Mouse (Mus musculus): ENCODE measurements at regions not wholly inside any gene's neighbourhood (a gene's known extent, or its start where the extent isn't known, plus 50 kb on each side); places are given as distances from the start of the nearest gene placed in this dataset.
"Not testable (repeated sequence)": the region's sequence is repeated elsewhere in the genome, so short reads cannot be mapped to it uniquely, and the experiment has no call there.

DNA sequence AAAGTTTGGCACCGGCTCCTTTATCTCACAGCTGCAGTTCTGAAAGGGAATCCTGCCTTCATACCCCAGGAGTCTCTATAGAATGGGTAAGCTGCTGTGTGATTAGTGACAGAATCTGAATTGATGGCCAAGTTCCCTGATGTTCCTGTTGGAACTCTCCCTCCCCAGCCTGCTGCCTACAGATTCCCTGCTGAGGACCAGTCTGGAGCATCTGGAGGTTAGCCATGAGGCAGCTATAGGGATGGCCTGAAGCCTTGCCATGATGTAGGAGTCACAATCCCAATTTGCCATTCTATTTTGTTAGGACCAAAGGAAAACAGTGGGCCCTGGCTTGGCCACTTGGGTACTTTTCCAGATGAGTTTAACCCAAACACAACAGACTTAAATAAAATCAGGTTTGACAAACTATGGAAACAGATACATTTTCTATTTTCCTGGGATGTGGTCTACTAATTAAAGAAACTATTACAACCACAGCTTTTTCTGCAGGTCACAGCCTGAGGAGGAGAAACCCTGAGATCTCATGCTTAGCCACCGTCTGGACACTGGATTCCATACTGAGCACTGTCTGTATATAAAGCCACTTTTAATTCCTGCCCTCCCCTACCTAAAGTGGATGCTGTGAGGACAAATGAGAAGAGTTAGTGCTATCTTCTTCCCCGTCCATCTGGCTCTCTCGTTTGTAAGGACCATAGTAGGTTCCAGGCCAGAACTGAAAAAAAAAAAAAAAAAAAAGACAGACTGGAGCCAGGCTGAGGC is 349.5 kb upstream of the Tbl1xr1 start:
- in situ Hi-C loops (cut with MboI, MseI), result no loop called here

DNA sequence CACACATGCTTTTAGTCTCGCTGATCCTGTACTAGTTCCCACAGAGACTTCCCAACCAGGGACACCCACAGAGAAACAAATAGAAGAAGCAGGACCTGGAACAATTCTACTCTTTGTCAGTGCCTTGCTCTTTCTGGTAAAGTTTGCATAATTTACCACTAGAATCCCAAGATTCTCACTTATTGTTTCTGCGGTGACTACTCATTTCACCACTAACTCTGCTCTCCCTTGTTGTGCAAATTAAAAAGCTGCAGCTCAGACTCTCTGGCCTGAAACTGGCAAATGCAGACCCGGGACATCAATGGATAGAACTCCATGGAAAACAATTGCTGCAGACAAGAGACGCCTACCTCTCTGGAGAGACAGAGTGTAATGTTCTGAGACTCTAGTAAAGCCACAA is 348.4 kb upstream of the Tbl1xr1 start:
- in situ Hi-C loops (cut with MboI, MseI), result no loop called here

DNA sequence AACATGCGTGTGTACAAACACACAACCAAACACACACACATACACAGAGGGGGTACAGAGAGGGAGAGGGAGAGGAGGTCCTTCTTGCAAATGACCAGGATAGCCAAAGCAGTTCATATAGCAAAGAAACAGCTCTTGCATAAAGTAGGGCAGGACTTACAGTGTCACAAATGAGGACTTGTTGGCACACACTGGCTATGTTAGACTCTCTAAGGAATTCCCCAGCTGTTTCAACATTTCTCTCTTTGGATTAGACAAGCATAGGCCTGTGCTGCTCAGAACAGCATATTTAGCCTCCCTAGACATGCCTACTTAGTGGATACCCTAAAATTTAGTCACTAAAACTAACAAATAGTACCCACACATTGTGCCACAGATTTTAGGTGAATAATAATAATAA is 347.1 kb upstream of the Tbl1xr1 start:
- in situ Hi-C loops (cut with MboI, MseI), result no loop called here

DNA sequence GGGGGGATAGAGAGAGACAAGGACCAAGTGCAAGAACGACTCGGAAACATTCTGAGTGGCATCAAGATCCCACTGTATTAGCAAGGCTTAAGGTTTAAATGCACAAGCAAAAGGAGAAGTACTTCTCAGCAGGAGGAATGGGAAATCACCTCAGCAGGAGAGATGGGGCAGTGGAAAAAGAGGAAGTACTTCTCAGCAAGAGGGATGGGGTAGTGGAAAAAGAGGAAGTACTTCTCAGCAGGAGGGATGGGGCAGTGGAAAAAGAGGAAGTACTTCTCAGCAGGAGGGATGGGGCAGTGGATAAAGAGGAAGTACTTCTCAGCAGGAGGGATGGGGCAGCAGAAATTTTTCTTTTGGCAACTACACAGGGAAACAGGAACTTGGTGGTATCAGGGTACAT is 340.8 kb upstream of the Tbl1xr1 start:
- in situ Hi-C loops (cut with MboI, MseI), result not testable (repeated sequence)

DNA sequence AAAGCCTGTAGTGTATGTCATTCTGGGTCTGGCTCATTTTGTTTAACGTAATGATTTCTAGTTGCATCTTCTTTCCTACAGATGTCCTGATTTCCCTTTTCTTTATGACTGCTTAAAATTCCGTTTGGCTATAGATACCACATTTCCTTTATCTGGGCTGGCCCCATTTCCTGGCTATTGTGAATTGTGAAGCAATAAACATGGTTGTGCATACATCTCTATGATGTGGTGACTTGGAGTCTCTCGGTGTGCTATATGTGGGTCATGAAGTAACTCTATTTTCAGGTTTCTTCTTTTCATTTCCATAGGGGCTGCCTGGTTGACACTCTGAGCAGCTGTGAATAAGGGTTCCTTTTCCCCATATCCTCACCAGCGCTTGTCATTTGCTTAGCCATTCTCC is 336.7 kb upstream of the Tbl1xr1 start:
- in situ Hi-C loops (cut with MboI, MseI), result no loop called here

DNA sequence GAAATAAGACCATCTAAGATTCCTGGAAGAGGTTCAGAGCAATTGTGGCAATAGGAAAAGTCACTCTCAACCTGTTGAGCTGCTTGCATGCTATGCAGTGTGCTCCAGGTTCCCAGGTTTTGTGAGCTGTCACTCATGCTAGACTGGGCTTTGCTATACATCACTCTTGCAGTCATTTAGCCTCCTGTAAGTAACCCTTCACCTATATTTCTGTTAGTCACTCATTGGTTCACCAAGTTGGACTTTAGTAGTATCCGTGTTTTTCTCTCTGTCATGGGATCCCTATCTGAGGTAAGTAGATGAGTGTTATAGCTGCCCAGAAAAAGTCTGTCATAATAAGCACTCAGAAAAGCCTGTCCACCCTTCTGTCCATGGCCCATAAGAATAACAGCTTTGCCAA is 332.3 kb upstream of the Tbl1xr1 start:
- in situ Hi-C loops (cut with MboI, MseI), result no loop called here

DNA sequence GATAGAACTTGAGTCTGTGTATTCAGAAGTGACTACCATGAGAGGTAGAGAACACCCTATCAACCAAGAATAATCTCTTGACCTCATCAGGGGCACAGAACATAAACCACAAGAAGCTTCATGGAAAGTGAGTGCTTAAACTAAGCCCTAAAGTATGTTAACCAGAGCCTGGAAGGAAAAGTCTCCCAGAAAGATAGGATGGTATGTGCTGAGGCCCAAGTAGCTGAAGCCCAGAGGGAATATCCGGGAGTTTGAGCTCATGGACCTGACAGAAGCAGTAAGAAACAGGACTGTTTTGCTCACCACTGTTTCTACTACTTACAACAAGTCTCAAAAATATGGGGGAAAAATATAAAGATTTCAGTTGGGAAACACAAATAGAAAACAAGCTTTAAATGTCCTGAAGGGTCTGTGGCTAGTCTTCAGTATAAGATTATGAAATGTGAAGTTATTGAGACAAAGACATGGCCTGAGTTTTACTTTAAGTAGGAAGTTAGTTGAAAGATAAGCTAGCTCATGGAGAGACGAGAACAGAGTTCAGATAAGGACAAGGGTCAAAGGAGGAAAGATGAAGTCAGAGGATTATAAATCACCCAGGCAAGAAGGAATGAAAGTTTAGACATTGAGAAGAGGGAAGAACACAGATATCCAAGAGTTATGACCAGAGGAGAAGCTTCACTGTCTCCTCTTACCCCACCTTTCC is 315.8 kb upstream of the Tbl1xr1 start:
- in situ Hi-C loops (cut with MboI, MseI), result loop anchor here (25.0 kb wide), 1 partner anchor 1098 kb away; no protein-coding TSS in a partner anchor

DNA sequence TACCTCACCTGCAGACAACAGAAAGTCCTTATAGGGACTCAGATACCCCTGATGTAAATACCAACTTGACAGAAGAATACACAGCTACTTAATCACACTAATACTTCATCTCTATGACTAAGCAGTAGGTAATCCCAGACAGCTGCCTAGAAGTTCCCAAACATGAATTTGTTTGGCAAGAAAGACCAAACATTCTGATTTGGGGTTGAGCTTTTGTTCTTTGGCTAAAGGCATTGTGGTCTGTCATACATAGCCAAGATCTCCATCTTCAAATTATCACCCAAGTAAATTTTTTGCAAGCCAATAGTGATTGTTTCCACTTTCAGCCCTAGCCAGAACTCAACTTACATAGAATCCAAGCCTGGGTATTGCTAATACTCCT is 315.2 kb upstream of the Tbl1xr1 start:
- in situ Hi-C loops (cut with MboI, MseI), result loop anchor here (25.0 kb wide), 1 partner anchor 1099 kb away; no protein-coding TSS in a partner anchor

DNA sequence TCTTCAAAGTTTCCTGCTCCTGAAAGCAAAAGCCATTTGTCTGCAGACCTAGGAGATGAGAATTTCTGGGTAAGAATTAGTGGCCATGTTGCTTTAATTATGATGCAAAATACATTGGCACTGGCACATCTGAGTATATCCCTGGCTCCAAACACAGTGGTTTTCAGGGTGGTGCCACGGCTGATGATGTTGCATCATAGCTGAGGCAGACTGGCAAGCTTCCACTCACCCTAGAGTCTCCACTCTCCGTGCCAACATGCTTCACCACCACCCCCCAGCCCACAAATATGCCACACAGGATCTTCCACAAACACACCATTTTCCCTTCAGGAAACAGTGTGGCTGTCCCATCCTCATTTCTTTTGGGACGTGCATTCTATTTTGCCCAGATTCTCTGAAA is 314.5 kb upstream of the Tbl1xr1 start:
- in situ Hi-C loops (cut with MboI, MseI), result loop anchor here (25.0 kb wide), 1 partner anchor 1100 kb away; no protein-coding TSS in a partner anchor

DNA sequence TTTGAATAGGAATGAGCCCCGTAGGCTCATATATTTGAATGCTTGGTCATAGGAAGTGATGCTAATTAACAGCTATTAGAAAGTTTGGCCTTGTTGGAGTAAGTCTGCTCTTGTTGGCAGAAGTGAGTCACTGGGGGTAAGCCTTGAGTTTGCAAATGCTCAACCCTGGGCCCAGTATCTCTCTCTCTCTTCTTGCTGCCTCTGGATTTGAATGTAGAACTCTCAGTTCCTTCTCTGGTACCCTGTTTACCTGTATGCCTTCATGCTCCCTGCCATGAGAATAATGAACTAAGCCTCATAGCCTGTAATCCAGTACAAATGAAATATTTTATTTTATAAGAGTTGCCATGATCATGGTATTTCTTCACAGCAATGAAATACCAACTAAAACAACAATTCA is 308.4 kb upstream of the Tbl1xr1 start:
- in situ Hi-C loops (cut with MboI, MseI), result loop anchor here (25.0 kb wide), 1 partner anchor 1106 kb away; no protein-coding TSS in a partner anchor

DNA sequence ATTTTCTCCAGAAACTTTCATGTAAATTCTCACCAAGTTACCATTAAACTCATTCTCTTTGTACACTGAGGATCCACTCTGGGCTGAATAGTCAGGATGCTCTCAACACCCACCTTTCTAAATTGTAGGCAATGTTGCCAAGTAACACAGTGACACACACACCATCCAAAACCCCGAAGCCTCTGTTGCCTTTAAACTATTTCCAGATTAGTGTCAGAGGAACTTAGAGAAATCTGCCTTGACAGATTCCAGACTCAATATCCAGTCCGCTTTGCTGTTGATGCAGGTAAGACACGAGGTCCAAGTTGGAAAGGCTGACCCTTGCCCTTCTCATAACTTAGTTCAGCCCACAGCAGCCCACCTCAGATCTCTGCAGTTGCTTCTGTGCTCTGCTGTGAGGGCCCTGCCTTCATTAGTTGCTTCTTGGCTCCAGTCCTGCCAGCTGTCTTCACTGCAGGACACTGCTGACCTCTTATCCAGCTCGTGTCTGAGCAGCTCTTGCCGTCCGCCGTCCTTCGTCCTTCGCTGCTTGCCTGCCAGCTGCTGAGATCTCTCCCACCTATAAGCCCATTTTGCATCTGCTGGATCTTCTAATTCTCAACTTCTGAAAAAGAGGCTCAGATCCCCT is 306.4 kb upstream of the Tbl1xr1 start:
- in situ Hi-C loops (cut with MboI, MseI), result loop anchor here (25.0 kb wide), 1 partner anchor 1108 kb away; no protein-coding TSS in a partner anchor

DNA sequence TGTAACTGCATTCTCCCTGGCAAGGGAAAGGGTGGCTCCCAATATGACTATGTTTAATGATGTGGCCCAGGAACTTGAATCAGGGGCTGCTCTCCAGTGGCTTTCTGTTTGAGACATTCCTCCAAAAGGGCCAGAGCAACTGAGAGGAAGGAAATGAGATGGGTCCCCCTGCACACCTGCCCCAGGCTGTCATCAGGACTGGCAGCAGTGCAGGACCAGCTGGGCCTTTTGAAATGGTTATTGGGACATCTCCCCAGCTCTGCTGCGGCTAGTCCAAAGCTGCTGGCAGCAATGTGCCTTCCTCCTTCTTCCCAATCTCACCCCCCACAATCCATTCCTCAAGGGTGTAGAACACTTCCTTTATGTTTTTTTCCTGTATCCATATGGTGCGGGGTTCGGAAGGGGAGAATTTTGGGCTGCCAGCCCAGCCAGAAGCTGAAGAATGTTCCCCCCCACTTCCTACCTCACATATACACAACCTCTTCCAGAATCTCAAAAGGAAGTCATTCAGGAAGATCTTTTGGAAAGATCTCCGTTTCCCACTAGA is 304.6 kb upstream of the Tbl1xr1 start:
- in situ Hi-C loops (cut with MboI, MseI), result loop anchor here (25.0 kb wide), 1 partner anchor 1110 kb away; no protein-coding TSS in a partner anchor

DNA sequence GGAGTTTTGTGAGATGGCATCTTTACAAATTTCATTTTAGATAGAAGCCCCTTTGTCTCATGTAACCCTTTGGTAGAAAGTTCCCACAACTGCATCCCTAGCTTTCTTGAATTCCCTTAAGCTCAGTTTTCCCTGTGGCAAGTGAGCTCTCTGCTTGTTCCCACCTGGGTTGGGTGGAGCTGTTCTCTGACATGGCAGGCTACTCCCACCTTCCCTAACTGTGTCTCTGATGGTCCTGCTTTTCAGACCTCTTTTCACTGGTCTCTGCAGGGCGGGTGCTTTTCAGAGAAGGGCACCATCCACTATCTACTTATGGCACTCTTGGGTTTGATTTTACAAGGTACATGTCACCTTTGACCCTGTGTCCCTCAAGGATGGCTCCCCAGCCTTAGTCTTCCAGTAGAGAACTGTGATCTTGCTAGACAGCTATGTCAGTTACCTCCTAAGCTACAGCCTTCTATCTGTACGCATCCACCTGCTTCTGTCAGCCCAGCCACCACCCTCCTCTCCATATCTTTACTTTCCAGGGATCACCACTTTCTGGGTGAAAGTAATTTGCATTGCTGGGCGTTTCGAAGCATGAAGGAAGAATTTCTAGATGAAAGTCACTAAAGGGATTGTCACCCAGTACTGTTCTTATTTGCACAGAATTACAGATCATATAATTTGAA is 302.1 kb upstream of the Tbl1xr1 start:
- in situ Hi-C loops (cut with MboI, MseI), result loop anchor here (25.0 kb wide), 1 partner anchor 1112 kb away; no protein-coding TSS in a partner anchor

DNA sequence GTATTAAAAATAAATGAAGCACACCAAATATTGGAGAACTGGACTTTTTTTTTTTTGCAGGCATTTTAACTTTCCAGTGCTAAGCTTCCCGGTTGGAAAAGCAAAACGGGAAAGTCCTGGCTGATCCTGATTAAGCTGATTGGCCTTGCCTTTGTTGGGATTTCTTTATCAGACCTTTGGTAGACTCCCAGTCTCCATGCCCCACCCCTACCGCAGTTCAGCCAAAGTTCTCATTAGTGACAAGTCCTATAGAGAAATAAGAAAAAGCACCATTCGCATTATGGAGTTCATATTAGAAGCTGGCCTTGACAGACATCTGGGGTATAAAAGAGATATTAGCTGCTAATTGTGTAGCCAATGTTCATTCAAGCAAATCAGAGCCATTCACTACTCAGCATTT is 297.7 kb upstream of the Tbl1xr1 start:
- in situ Hi-C loops (cut with MboI, MseI), result no loop called here

DNA sequence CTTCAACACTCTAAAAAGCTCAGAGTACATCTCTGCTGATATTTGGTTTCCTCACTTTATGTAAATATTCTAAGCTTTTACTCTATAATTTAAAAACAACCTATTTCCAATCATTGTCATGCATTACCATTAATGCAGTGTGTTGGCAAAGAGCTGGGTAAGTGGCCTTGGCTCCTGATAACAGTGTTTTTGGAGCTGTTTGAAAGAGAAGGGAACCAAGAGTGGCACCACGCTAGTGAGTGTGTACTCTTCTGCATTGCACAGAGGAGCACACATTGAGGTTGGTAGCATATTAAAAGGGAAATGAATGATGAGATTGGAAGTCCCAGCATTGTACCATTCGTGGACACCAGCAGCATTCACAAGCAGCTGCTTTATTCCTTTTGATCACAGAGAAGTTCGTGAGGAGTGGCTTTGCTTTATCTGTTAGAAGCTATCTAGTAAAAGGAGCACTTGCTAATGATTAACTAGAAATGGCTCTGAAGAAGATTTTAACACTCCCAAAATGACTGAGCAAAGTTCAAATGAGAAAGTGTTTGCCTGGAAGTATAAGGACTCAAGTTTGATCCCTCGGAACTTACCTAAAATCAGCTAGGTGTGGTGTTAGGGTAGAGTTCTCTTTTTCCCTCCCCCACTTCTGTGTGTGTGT is 284.3 kb upstream of the Tbl1xr1 start:
- in situ Hi-C loops (cut with MboI, MseI), result no loop called here

DNA sequence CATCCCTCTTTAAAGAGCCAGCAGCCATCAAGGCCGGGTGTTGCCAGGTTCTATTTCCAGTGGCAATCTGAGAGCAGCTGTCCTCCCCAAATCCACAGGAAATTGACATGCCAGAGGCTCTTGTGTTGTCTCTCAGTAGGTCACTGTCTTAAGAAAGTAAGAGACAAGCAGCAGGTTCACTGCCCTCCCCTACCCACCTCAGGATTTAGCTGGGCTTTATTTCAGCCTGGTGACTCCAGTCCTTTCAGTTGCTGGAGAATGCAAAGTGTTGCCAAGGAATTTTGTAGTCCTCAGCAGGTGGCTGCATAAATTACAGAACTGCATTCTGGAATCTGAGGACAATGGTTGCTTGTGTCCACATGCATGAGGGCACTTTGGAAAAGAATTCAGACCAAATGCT is 278.3 kb upstream of the Tbl1xr1 start:
- in situ Hi-C loops (cut with MboI, MseI), result no loop called here

DNA sequence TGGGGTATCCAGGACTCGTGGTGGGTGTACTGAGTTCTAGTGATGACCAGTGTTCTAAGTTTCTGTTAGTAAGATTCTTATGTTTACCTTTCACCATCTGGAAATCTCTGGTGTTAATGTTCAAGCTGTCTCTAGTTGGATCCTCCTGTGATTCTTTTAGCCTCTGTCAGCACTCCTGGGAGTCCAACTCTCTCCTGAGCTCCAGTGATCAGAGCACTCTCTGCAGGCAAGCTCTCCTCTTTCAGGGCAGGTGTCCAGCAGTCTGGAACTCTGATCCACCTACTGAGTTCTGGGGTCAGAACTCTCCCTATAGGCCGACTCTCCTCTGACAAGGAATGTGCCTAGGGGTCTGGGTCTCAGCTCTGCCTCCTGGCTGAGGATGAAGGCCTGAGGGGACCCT is 272.6 kb upstream of the Tbl1xr1 start:
- in situ Hi-C loops (cut with MboI, MseI), result not testable (repeated sequence)

DNA sequence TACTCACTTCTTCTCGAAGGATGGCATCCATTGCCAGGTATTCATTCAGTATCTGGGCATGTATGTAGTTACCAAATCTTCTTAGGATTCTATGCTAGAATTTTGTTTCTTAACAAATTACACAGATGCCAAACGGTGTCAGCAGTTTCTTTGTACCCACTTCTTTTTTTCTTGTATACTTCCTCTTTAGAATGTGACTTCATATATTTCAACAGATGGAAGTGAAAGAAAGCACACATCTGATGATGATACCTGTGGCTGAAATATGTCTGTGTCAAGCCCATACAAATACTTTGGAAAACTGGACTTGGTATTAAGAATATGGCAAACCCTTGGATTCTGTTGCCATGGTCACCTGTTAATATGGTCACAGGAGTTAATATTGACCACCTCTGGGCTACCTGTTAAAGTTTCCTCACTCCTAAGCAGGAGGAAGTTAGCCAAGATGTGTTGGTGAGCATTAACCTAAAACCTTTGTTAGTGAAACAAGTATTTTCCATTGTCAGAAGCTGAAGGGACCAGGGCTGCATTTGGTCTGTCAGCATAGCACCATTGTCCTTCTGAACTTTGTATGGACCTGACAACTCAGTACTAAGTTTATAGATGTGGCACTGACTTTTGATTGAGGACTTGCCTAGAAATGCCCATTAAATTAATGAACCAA is 269.8 kb upstream of the Tbl1xr1 start:
- in situ Hi-C loops (cut with MboI, MseI), result no loop called here

DNA sequence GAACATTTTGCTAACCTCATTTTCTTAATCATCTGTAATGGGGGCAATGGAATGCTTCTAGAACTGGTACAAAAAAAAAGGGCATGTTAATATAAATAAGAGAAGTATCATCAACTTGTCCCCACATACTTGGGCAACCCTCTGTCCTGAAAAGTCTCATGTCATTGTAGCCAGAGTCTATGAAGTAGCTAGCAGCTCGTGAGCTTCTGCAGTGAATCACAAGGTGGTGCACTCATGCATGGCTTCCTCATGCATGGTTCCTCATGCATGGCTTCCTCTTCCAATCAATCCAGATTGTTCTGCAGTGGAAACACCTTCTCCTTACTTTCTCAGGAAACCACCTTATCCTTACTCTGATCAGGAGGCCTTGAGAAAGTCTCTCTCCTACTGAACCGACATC is 267.9 kb upstream of the Tbl1xr1 start:
- in situ Hi-C loops (cut with MboI, MseI), result no loop called here

DNA sequence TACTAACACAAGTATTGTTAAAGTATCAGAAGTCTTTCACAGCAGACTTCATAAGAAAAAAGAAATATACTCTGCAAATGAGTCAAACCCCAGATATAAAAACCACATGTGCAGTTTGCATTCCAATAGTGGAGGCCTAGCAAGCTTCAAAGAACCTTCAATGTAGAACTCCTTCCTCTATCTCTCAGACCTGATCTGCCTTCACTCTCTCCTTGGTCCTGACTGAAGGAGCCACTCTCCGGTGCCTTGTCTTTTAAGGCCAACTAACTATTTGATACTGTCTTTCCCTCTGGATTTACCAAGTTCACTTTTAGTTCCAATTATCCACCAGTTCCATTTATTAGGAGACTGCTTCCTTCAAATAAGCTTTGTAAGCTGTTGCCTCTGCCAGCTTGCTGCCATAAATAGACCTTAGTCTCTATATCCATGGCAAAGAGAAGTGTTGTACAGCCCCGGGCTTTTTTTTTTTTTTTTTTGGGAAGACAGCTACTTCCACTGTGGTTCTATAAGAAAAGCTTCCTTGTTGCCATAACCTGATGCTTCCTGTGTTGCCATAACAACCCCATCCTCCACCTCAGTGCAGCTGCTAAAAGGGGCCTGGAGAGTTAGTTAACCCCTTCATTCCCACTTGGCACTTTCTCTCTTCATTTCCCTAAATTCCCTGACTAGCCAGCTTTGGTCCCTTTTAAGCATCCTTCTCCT is 266.5 kb upstream of the Tbl1xr1 start:
- in situ Hi-C loops (cut with MboI, MseI), result no loop called here

All from regulatory T cell (primary cell).